Mouse (Mus musculus) ES-E14 (cell line): ENCODE measurements around the gene Tead3. TPM values are rescaled to one million over a fixed set of nuclear protein-coding genes. Genes with fewer than 3 reads are reported as not detected.

ENCODE experiments used
- DNase-seq: peaks from one replicate; pipeline ENCODE4 v3.0.0-alpha.2; 2013; ENCODE audit warnings: low read depth, low spot score
- H3K27ac ChIP-seq: 2 replicates; pipeline ENCODE4 v1.5.1; 2012; ENCODE audit warnings: low read depth, mild to moderate bottlenecking, low read length, moderate library complexity, mixed read lengths; ENCODE audit not compliant: poor library complexity, insufficient read depth, severe bottlenecking
- H3K36me3 ChIP-seq: 2 replicates; pipeline ENCODE4 v1.6.1; 2012; ENCODE audit warnings: mild to moderate bottlenecking, low read length, moderate library complexity, mixed read lengths; ENCODE audit not compliant: control insufficient read depth, poor library complexity, insufficient read depth, severe bottlenecking
- H3K4me1 ChIP-seq, 2 experiments: fragments of 150-350 bp in 1 of 2; sonication (generic) in 1 of 2; 2 replicates each; pipeline ENCODE4 v1.6.1; 2012; ENCODE audit warnings: low read length in 2 of 2, mild to moderate bottlenecking in 1 of 2, mixed read lengths in 1 of 2; ENCODE audit not compliant: control insufficient read depth in 2 of 2, insufficient read depth in 2 of 2, poor library complexity in 1 of 2
- H3K4me3 ChIP-seq, 2 experiments: fragments of 150-350 bp in 1 of 2; sonication (generic) in 1 of 2; 2 replicates each; pipeline ENCODE4 v1.5.1; 2012; ENCODE audit warnings: low read length in 2 of 2, low read depth in 1 of 2, mild to moderate bottlenecking in 1 of 2, mixed read lengths in 1 of 2; ENCODE audit not compliant: insufficient read depth in 1 of 2, poor library complexity in 1 of 2, severe bottlenecking in 1 of 2
- H3K9ac ChIP-seq: 2 replicates; pipeline ENCODE4 v1.6.1; 2012; ENCODE audit warnings: low read depth, mild to moderate bottlenecking, low read length, mixed read lengths; ENCODE audit not compliant: poor library complexity, insufficient read depth, severe bottlenecking
- H3K9me3 ChIP-seq: fragments of 150-350 bp; sonication (generic); 2 replicates; pipeline ENCODE4 v1.6.1; 2012; ENCODE audit warnings: low read depth, mild to moderate bottlenecking, low read length; ENCODE audit not compliant: control insufficient read depth, insufficient read depth
- CHD2 ChIP-seq: IDR thresholded peaks from 2 replicates; pipeline ENCODE4 v1.6.1; 2014; ENCODE audit warnings: mild to moderate bottlenecking, low read depth, low read length, inconsistent platforms
- HCFC1 ChIP-seq: IDR thresholded peaks from 2 replicates; pipeline ENCODE4 v1.6.1; 2012; ENCODE audit warnings: low read length, inconsistent platforms, borderline replicate concordance; ENCODE audit not compliant: insufficient read depth
- MAFK ChIP-seq: IDR thresholded peaks from 2 replicates; pipeline ENCODE4 v1.6.1; 2014; ENCODE audit warnings: mild to moderate bottlenecking, low read depth, low read length, inconsistent platforms; ENCODE audit not compliant: insufficient read depth
- ZC3H11A ChIP-seq: IDR thresholded peaks from 2 replicates; pipeline ENCODE4 v1.6.1; 2012; ENCODE audit warnings: low read depth, mild to moderate bottlenecking, inconsistent platforms, low read length, borderline replicate concordance
- ZNF384 ChIP-seq: IDR thresholded peaks from 2 replicates; pipeline ENCODE4 v1.6.1; 2012; ENCODE audit warnings: low read depth, low read length, inconsistent platforms
- in situ Hi-C, 2 experiments: fragments of 600-800 bp; cut with MboI; formaldehyde crosslinking; loops; one replicate each; pipeline ENCODE4 v1.15.1; 2025; ENCODE audit warnings: low sequenced_read_pairs in 2 of 2, inconsistent platforms in 1 of 2; ENCODE audit not compliant: unreplicated experiment in 2 of 2
- total RNA-seq: library from RNA; depleted of rRNA; stranded (reverse); fragments of 300-350 nt; gene quantifications from 2 replicates; pipeline ENCODE4 v1.2.3, GENCODE M21; 2012

Tead3 gene
- total RNA-seq, 1 experiment = 8.0 TPM

GRCm38 (mm10) chr17:28369056-28369455 lies 18.4 kb upstream of the Tead3 start:
- Histone ChIP-seq H3K36me3 (no peaks in the 10 kb centered on the region), H3K4me3 (no peak overlapping the region), H3K4me1 (peaks cover 1 to 7% of the 10 kb centered on the region in 2 experiments; a peak in 3 of 4 replicates), H3K9ac (no peak overlapping the region), H3K9me3 (no peaks in the 10 kb centered on the region), H3K27ac (no peak overlapping the region)
- in situ Hi-C loops = no loop called here
- DNase-seq = no peak
- no peak for TF ChIP-seq ZNF384
- no peak for TF ChIP-seq CHD2
- TF ChIP-seq ZC3H11A = no peak
- TF ChIP-seq HCFC1 = no peak
- no peak for TF ChIP-seq MAFK

- no peaks in the 10 kb centered on the region for H3K36me3 ChIP-seq
- H3K27ac ChIP-seq = no peak overlapping the region
- peaks cover 0 to 10% of the 10 kb centered on the region in 2 experiments; a peak in 2 of 4 replicates for H3K4me1 ChIP-seq
- H3K4me3 ChIP-seq = no peak overlapping the region
- no peak overlapping the region for H3K9ac ChIP-seq
- no peaks in the 10 kb centered on the region for H3K9me3 ChIP-seq
- DNase-seq = peak; percentile 91
- in situ Hi-C loops = no loop called here
- TF ChIP-seq ZNF384 (0 out of 2 replicates have a peak, but pooled peaks have one; percentile 13), ZC3H11A (no peak)
These were observed 17.8 kb upstream of the Tead3 start for GRCm38 (mm10) chr17:28368449-28368848.

- Histone ChIP-seq H3K9ac (peak within 1 kb of the TSS; percentile 41), H3K27ac (no peak within 1 kb of the TSS), H3K4me1 (peaks cover 0 to 19% of the 10 kb centered on the region in 2 experiments; a peak in 3 of 4 replicates), H3K36me3 (no peaks in the 10 kb centered on the region), H3K4me3 (peak within 1 kb of the TSS; percentile 55 to 62), H3K9me3 (no peaks in the 10 kb centered on the region)
- in situ Hi-C loops = no loop called here
- no peak for DNase-seq
- TF ChIP-seq ZC3H11A (no peak), MAFK (no peak), CHD2 (no peak), ZNF384 (no peak), HCFC1 (no peak)
These were observed 14.5 kb upstream of the Tead3 start, which contains the start of gene Tulp1 for GRCm38 (mm10) chr17:28365122-28365521. TSS of gene Tulp1 (minus strand) at chr17:28365222.

- Histone ChIP-seq H3K9ac (no peak overlapping the region), H3K9me3 (no peaks in the 10 kb centered on the region), H3K4me3 (peak overlapping the region; percentile 55 to 62; a peak in 3 of 4 replicates), H3K4me1 (peaks cover 0 to 21% of the 10 kb centered on the region in 2 experiments; a peak in 3 of 4 replicates), H3K27ac (no peak overlapping the region), H3K36me3 (no peaks in the 10 kb centered on the region)
- TF ChIP-seq HCFC1 (no peak), ZC3H11A (no peak), MAFK (no peak), ZNF384 (no peak), CHD2 (no peak)
- no peak for DNase-seq
- in situ Hi-C loops = no loop called here
These were observed 12.9 kb upstream of the Tead3 start for GRCm38 (mm10) chr17:28363507-28363906.
